Mouse (Mus musculus) kidney, adult 8-10 months (tissue): ENCODE results near the gene Fgr.

Experiments
- DNase-seq, 2 experiments: peaks; one replicate each; pipeline ENCODE4 v3.0.0; 2022

Fgr gene

DNA sequence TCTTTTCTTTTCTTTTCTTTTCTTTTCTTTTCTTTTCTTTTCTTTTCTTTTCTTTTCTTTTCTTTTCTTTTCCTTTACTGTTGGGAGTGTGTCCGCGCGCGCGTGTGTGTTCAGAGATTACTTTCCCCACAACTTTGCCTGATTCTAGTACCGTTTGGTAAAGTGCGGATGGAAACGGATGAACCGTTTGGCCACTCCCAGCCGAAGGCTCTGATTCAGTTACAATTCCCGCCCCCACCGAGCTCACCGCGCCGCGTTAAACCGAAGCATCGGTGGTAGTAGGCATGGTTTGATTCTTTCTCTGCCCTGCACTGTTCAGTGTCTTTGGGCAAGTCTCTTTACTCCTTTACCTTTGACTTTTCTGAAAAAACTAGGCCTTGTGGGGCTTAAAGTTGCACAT lies 65.9 kb downstream of the Fgr start:
- DNase-seq, result no peak

DNA sequence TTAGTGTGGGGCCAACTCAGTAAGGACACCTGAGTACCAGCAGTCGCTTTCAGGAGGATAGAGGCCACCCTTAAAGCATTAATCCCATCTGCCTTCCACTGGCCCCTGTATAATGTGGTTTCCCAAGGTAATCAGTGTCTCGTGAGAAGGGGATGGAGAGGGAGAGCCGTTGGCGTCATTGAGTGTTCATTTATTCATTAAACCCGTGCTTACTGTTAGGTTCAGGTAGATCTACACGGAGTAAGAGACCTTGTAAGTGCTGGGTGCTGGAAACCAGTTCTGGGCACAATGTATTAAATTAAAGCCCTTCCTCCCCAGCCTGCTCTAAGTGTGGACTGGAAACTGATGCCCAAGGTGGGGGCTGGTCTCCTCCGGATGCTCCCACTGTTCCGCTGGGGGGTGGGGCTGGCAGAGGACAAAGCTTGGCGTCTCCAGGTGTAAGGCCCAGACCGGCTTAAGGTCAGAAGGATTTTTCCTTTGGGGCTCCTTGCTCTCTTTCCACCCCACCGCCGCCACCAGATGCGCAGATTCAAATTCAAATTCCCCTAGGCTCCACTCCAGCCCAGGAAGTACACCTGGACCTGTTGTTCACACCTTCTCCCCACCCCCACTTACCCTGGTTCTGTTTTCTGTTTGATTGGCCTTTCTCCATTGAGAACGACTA lies 66.5 kb downstream of the Fgr start:
- DNase-seq, result no peak

DNA sequence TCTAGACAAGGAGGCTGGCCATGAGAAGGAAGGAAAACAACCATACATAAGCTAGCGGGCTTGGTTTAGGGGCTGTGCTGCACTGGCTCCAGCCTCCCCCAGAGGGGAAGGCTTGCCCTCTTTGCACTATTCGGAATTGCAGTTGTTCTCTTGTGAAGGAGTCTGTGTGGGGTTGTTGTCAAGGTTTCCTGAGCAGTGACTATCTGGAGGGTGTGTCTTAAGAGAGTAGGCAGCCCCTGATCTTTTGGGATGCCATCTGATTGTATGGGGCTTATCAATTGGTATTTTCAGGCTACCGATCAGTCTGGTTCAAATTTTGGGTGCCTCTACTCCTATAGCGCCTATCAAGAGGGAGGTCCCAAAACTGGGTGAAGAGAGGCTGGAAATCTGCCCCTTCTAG lies 68.3 kb downstream of the Fgr start:
- DNase-seq, result no peak

DNA sequence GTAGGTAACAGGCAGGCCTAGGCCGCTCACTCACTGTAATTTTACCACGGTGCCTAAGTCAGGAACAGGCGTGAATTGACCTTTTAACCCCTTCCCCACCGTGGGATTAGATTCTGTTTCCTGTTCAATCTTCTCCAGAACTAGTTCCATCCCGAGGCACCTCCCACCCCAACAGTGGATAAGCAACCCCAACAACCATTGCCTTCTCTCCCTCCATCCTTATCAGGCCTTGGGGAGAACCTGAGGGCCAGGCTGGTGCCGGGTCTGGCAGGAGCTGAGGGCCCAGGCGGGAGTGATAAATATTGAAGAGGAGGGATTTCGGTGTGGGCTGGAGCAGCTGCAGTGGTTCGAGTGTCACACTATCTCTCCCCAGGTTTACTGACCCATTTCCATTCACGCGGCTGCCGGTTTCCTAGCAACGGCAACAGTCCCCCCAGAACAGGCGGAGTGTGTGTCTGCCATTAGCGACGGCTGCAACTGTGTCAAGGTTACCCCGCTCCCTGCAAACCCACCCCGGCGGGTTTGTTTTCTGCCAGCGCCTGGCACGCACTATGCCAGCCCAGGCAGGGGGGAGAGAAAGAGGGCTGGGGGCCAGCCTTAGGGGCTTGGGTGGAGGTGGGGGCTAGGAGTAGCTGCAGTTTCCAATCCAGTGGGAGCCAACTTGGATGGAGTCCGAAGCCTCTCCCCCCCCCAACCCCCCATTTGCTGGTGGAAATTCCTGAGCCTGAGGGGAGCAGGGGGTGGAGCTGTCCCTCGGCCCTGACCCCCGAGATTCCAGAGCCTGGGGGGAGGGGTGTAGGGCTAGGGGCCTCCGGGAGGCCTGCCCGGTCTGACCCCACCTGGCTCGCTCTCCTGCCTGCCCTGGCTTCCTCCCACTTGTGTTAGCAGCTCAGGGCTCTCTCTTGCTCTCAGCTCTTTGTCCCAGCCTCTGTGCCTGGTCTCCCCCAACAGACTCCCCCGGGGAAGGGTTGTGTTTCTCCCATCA lies 69.0 kb downstream of the Fgr start:
- DNase-seq, result peak in 1 of 2 experiments; percentile 60

DNA sequence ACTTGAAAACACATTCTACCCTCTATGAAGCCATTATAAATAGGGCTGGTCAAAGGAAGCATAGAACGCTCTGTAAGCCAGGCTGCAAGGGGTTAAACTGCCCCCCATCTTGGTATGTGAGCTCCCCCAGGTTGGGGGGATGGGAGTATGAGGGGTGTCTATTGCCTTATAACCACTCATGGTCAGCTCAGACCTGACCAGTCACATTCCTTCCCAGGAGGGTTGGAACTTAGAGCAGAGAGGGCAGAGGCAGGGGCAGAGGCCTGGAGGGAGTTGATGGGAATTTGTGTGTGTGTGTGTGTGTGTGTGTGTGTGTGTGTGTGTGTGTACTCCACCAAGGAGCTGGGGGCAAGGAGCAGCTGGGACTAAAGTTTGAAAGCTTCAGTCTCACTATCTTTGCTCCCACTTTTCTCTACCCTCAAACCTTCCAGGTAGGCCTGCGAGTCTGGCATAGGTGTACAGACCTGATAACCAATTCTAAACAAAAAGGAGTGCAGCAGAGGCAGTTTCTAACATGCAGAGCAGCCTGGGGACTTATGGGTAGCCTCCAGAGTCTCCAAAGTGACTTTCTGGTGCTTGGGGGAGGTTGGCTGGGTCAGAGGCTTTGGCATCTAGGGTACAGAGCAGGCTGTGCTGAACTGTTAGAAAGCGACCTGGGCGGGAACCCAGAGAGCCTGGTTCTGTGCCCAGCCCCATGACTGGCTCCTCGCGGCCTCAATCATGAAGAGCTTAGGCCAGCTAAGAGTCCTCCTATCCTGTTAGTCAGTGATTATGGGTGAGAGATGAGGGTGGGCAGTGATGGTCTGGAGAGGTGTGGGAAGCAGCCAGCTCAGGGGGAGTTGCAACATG lies 70.1 kb downstream of the Fgr start:
- peak; percentile 72 to 74 for DNase-seq

DNA sequence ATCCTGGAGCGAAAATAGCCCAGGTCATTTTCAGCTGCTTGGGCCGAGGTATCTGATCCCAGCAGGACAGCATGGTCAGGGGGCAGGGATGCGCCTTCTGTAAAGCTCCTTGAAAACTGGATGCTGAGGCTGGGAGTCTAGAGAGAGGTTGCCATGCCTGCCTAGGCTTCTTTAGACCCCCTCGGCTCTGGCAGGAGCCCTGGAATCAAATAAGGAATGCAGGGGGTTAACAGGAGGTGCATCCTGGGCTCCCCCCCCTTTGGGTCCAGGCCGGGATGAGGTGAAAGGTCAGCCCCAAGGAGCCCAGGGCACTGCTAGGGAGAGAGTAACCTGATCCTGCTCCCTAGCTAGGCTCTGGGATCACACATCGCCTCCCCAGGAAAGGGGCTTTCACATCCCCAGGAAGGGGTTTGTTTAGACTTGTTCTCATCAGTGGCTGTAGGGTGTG lies 70.8 kb downstream of the Fgr start:
- no peak for DNase-seq

DNA sequence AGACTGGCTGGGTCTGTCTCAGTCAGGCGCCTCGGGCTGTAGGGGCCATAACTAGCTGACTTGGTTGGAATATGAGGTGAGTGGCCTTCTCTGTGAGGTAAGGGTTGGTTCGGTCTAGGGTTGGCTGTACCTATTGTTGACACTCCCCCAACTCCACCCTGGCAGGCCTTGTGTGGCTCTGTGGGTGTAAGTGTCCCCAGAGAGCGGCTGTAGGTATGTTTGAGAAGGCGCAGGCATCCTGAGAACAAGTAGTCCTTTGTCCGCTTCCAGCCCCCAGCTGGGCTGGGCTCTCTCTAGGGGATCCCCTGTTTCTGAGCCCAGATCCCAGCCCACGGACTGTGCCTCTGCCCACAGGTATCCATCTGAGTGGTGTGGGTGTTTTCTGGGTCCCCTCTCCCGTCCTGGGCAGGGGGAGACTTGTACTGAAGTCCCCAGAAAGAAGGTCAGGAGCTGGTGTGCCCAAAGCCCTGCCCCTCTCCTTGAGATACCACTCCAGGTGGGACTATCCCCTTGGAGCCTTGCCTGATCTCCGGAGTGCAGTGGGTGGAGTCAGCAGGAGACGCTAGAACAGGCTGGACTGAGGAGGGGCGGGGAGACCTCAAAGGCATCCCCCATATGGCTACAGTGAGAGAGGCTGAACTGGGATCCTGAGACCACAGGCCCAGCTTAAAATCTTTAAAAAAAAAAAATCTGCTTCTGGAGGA lies 72.0 kb downstream of the Fgr start:
- DNase-seq, result no peak

DNA sequence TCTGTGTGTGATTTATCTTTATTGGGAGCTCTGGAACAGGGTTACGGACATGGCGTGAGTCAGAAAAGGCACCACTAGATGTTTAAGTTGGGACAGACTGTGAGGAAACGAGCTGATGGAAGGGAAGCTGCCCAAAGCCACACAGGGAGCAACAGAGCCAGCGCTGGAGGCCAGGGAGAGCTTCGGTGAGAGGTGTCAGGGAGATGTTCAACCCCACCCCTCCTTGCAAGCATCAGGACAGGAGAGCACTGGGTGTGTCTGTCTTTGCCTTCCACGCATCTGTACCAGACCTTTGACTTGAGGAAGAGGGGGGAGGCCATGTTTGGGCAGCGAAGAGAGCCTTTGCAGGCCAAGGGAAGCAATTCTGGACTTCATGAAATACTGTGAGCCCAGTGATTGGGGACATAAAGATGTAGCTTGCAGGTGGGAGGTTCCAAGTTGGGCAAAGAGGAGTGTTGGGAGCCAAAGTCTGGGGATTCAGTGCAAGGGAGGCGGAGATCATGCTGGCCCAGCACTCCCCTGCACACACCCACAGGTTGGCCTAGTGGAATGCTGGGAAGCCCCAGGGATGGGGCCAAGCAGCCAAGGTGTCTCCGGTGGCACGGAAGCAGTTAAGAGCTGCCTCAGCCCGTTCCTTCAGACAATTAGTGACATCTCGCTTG lies 72.9 kb downstream of the Fgr start:
- DNase-seq, result no peak

DNA sequence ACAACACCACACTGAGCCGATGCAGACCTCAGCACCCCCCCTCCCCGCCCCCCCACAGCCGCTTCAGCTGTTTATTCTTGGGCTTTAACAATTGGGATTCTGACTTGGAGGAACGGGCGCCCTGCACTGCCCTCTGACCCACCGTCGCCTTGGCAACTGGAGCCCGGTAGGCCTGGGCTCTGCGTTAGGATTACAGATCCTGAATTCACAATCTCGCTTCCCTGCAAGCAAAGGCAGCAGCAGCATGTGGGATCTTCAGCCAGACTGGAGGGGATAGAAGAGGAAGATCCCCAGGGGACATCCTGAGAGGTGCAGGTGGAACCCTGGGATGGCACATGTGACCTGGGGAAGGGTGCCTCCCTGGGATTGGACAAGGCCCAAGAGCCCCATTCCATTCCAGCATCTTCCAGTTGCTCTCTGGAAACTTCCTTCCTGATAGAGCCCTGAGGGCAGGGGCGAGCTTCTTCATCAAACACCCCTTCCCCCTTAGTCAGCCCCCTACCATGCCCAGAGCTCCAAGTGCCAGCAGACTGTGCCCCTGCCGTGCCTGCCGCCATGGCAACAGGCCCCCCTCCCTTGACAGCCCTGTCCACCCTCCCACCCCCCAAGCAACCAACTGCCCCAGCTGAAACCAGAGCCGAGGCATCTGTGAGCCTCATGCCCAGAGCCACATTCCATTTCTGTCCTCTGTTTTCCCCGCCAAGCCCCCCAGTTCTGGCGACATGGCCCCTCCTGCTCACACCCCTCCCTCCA lies 73.6 kb downstream of the Fgr start:
- DNase-seq, result no peak

DNA sequence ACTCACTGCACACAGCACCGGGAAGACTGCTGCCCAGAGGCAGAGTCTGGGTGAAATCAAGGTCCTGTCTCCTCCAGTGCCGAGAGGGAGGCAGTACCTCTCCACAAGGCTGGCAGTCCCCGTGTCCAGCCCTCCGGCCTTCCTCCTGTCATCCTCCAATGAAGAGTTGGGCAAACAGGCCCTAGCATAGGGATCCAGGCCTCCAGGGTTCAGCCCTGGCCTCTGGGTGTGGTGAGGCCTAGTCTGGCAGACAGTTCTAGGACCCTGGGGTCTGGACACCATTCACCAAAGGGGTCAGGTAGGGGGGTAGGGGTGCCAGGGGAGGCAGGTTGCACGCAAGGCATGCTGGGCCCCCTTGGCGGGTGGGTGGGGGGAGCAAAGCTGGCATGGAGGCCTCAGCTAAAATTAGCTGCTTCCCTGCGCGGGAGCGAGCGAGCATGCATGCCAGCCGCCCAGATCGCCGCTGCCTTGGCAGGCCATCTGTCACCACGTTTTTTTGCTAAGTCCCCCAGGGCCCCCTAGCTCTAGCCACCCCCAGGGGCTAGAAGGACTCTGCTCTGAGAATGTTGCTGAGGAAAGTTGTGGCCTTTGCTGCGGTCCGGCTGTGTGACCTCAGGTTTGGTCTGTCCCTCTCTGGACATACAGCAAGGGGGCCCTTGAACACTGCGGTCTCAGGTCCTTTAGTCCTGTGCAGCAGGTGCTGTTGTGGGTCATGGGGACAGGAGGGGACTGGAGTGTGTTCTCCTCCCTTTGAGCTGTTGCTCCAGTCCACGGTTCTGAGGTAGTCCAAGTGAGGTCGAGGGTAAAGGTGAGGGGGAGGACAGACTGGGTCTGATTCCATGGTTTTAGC lies 75.4 kb downstream of the Fgr start:
- DNase-seq, result no peak

DNA sequence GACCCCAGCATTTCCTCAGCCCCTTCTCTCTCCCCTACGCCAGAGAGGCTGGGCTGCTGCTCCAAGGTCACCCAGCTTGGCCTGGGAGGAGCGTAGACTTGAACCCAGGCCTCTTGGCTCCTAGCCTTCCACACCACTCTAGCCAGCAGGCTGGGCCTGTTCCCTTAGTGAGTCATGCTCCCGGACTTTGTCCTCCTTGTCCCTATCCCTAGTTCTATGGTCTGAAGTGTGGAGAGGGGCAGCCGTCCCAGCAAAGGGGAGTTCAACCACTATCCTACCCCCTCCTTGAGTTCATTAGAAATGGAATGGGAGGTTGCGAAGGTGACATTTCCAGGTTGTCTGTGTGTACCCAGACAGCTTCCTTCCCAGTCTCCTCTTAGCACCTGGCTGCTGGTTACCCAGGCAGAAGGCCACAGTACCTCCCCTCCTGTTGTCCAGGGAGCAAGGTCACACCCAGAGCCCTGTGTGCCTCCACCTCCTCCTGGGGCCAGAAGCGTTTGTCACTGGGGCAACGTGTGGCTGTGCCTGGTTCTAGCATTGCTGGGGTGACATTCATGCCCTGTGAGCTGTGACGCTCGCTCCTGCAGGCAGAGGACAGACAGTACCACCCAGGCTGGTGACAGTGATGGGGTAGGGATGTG lies 76.4 kb downstream of the Fgr start:
- peak; percentile 71 to 72 for DNase-seq

DNA sequence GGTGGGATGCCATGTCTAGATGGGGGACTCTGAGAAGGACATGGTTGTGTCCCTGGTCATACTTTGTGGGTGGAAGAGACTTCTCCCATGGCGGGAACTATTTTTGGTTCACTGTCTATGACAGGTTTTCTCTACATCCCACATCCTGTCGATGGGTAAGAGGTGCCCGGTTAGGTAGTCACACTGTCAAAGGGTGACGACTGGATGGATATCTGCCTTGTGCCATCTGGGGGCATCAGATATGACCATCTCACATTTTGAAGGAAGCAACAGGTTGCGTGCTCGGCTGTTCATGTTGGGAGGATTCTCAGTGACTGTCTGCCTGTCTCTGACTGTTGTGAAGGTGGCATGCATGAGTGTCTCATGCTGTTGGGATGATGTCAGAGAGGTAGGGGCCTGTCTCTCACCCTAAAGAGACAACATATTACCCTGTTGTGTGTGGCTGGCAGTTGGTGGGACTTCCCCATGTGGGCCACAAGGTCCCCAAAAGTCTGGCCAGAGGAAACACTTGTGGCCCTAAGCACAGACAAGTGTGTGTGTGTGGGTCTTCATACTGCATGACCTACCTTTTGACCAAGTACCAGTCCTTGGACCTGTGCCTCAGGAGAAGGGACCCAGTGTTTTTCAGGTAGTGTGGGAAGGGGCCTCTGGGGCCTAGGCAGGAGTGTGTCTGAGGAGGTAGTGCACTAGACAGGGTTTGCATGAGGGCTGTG lies 77.1 kb downstream of the Fgr start:
- DNase-seq, result no peak

DNA sequence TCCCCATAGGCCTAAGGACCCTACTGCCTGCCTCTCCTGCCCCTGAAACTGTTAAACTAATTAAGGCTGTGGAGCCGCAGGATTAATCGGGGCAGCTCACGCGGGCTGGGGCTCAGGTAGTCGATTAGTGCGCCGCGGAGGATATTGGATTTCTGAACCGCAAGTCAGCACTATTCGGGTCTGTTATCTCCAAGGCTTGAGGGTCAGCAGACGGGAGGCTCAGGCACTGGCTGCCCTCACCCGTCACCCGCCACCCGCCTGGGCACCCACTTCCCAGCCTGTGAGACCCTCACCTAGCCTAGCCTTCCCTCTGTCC lies 77.6 kb downstream of the Fgr start:
- DNase-seq, result no peak
